Mouse (Mus musculus) megakaryocyte, embryonic 14.5 days (primary cell): ENCODE results near the gene Sh3glb2. TPM values are rescaled to one million over a fixed set of nuclear protein-coding genes. Genes with fewer than 3 reads are reported as not detected.

Experiments used
- H3K27me3 ChIP-seq: replicated peaks from 2 replicates; pipeline ENCODE3; 2012; ENCODE audit warnings: inconsistent platforms
- H3K36me3 ChIP-seq: replicated peaks from 2 replicates; pipeline ENCODE3; 2012; ENCODE audit warnings: low read length, inconsistent platforms, mixed read lengths
- H3K4me1 ChIP-seq: 2 replicates; pipeline ENCODE4 v1.6.1; 2012; ENCODE audit warnings: inconsistent platforms
- H3K4me3 ChIP-seq: replicated peaks from 2 replicates; pipeline ENCODE3; 2012; ENCODE audit warnings: moderate library complexity, mild to moderate bottlenecking, inconsistent platforms
- H3K9me3 ChIP-seq: 2 replicates; pipeline ENCODE4 v1.6.1; 2012; ENCODE audit warnings: inconsistent platforms
- FLI1 ChIP-seq: IDR thresholded peaks from 2 replicates; pipeline ENCODE4 v1.6.1; 2012; ENCODE audit warnings: low read length, inconsistent platforms, mixed read lengths
- GATA1 ChIP-seq: IDR thresholded peaks from 3 replicates; pipeline ENCODE4 v1.6.1; 2012; ENCODE audit warnings: mixed read lengths, low read length, inconsistent platforms, borderline replicate concordance
- polyA plus RNA-seq: library from polyadenylated mRNA; stranded (reverse); fragments of >175 nt; gene quantifications from 2 replicates; pipeline ENCODE4 v1.2.3, GENCODE M21; 2012; ENCODE audit warnings: low replicate concordance; ENCODE audit not compliant: insufficient read depth

The Sh3glb2 gene
- polyA plus RNA-seq, 1 experiment: 45.5 TPM

- no peak for TF ChIP-seq GATA1
- no peak for TF ChIP-seq FLI1
- H3K36me3 ChIP-seq: peaks cover 97% of the 10 kb centered on the region
- peak overlapping the region; percentile 76 for H3K4me3 ChIP-seq
- H3K27me3 ChIP-seq: no peaks in the 10 kb centered on the region
- peaks cover 81% of the 10 kb centered on the region for H3K4me1 ChIP-seq
- peaks cover 5% of the 10 kb centered on the region for H3K9me3 ChIP-seq
Measured at GRCm38 (mm10) chr2:30380564-30381376, 21.6 kb upstream of the Sh3glb2 start.

GRCm38 (mm10) chr2:30379307-30379706, 20.2 kb upstream of the Sh3glb2 start:
- Histone ChIP-seq H3K27me3 (no peaks in the 10 kb centered on the region), H3K9me3 (no peaks in the 10 kb centered on the region), H3K36me3 (peaks cover 95% of the 10 kb centered on the region), H3K4me3 (no peak overlapping the region), H3K4me1 (peaks cover 66% of the 10 kb centered on the region)
- TF ChIP-seq GATA1: no peak
- no peak for TF ChIP-seq FLI1

- no peaks in the 10 kb centered on the region for H3K9me3 ChIP-seq
- H3K27me3 ChIP-seq: no peaks in the 10 kb centered on the region
- H3K36me3 ChIP-seq: peaks cover 93% of the 10 kb centered on the region
- H3K4me3 ChIP-seq: peak overlapping the region; percentile 30
- peaks cover 53% of the 10 kb centered on the region for H3K4me1 ChIP-seq
- TF ChIP-seq GATA1: no peak
Measured at GRCm38 (mm10) chr2:30377721-30378120, 18.6 kb upstream of the Sh3glb2 start.

- TF ChIP-seq GATA1 (no peak), FLI1 (no peak)
- H3K36me3 ChIP-seq: peaks cover 92% of the 10 kb centered on the region
Measured at GRCm38 (mm10) chr2:30375893-30376292, 16.8 kb upstream of the Sh3glb2 start.

GRCm38 (mm10) chr2:30372726-30373125, 13.6 kb upstream of the Sh3glb2 start:
- Histone ChIP-seq H3K4me1 (peaks cover 6% of the 10 kb centered on the region), H3K36me3 (peaks cover 96% of the 10 kb centered on the region), H3K4me3 (no peak overlapping the region), H3K27me3 (no peaks in the 10 kb centered on the region), H3K9me3 (no peaks in the 10 kb centered on the region)
- no peak for TF ChIP-seq GATA1
- no peak for TF ChIP-seq FLI1

More at GRCm38 (mm10) chr2:30375893-30376292, 16.8 kb upstream of the Sh3glb2 start:
- Histone ChIP-seq H3K4me1 (peaks cover 35% of the 10 kb centered on the region), H3K4me3 (no peak overlapping the region), H3K27me3 (no peaks in the 10 kb centered on the region), H3K9me3 (no peaks in the 10 kb centered on the region)

- Histone ChIP-seq H3K36me3 (peaks cover 94% of the 10 kb centered on the region), H3K4me3 (no peak overlapping the region), H3K9me3 (no peaks in the 10 kb centered on the region), H3K4me1 (peaks cover 15% of the 10 kb centered on the region), H3K27me3 (no peaks in the 10 kb centered on the region)
- no peak for TF ChIP-seq GATA1
- TF ChIP-seq FLI1: no peak
Measured at GRCm38 (mm10) chr2:30371544-30371943, 12.4 kb upstream of the Sh3glb2 start.

- no peak for TF ChIP-seq GATA1
- Histone ChIP-seq H3K27me3 (no peaks in the 10 kb centered on the region), H3K36me3 (peaks cover 46% of the 10 kb centered on the region), H3K4me1 (peaks cover 44% of the 10 kb centered on the region), H3K9me3 (no peaks in the 10 kb centered on the region), H3K4me3 (peak overlapping the region; percentile 62)
Measured at GRCm38 (mm10) chr2:30366203-30366602, 7.1 kb upstream of the Sh3glb2 start.

GRCm38 (mm10) chr2:30365281-30366069, 6.3 kb upstream of the Sh3glb2 start:
- TF ChIP-seq GATA1: no peak
- TF ChIP-seq FLI1: no peak
- H3K9me3 ChIP-seq: no peaks in the 10 kb centered on the region
- H3K4me3 ChIP-seq: peak overlapping the region; percentile 97
- H3K27me3 ChIP-seq: no peaks in the 10 kb centered on the region
- peaks cover 44% of the 10 kb centered on the region for H3K4me1 ChIP-seq
- H3K36me3 ChIP-seq: peaks cover 38% of the 10 kb centered on the region

GRCm38 (mm10) chr2:30363773-30364650, 4.9 kb upstream of the Sh3glb2 start, which contains the start of gene Miga2:
Miga2 (plus strand) TSS chr2:30364233.
- no peaks in the 10 kb centered on the region for H3K27me3 ChIP-seq
- no peak for TF ChIP-seq GATA1
- peaks cover 24% of the 10 kb centered on the region for H3K36me3 ChIP-seq
- H3K9me3 ChIP-seq: no peaks in the 10 kb centered on the region
- peak within 1 kb of the TSS; percentile 97 for H3K4me3 ChIP-seq
- H3K4me1 ChIP-seq: peaks cover 52% of the 10 kb centered on the region
